Mouse (Mus musculus) bone marrow, adult 2 months (tissue): ENCODE data around the gene Kcnk5.

Source experiments
- CTCF ChIP-seq: fragments of 200-500 bp; IDR thresholded peaks from 2 replicates; pipeline ENCODE4 v1.5.1; 2011; ENCODE audit warnings: low read length, control low read depth; ENCODE audit not compliant: control insufficient read depth, insufficient read depth
- POLR2A ChIP-seq: fragments of 200-500 bp; IDR thresholded peaks from 2 replicates; pipeline ENCODE4 v1.6.1; 2011; ENCODE audit warnings: low read depth, mild to moderate bottlenecking, control low read depth, low read length, borderline replicate concordance; ENCODE audit not compliant: control insufficient read depth

DNA sequence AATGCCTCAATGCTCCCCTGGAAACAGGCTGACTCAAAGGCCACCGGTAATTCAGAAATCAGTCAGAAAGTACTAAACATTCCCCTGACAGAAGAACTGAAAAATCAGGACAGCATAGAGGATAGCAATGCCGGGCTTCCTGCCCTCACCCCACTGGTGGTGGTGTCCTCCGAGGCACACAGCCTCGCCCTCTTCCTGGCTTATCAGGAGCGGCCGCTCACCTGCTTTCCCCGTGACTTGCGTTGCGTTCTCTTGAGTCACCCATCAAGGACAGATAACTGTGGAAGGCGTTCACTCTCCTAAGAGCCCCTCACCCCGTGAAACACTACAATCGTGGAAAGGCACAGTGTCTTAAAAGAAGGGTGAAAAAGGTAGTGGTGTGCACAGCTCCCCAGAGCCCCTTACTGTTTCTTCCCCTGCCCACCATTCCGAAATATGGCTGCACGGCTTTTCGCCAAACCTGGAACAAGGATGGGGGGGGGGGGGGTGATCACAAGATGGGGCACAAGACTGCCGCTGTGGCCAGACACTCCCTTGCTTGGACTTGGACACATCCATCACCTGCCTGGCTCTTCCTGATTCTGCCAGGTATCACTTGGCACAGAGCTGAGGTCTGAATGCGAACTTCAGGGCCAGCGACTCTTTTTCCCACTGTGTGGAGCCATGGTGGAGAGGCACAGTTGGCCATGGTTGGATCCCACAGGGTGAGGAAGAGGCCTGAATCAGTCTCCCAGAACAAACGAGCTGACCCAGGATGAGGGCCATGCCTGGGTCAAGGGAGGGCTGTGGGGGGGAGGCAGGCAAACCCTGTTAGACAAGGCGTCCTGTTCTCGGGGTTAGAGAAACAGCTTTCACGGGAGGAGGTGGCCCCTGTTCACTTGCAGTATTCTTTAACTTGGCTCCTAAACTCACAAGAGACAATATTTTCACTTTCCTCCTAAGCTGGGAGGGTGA is 32.2 kb downstream of the Kcnk5 start:
- TF ChIP-seq CTCF (no peak), POLR2A (no peak)
